Mouse (Mus musculus): ENCODE measurements around the gene Fezf2. TPM values are rescaled to one million over a fixed set of nuclear protein-coding genes. Genes with fewer than 3 reads are reported as not detected.

Fezf2 gene
- polyA plus RNA-seq (2014; fragmentation: Illumina TruSeq; extraction: RNeasy Lipid Tissue Mini Kit (QIAGEN cat#74804); ENCODE audit: low read depth, low replicate concordance), result not detected

DNA sequence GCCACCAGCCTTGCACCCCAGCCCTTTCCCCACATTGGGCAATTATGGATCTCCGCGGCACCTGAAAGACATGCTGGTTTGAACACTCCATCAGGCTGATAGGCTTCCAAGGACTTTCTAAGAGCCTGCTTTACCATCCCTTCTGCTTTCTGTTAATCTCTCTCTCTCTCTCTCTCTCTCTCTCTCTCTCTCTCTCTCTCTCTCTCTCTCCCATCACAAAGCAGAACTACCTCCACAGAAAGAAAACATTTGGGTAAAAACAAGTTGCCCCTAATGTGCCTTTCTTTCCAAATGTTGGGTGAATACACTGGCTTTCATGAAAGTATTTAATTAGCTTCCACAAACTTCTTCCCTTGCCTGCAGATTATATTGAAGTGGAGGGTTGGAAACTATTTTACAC is at the start of gene Fezf2:
Gene Fezf2, minus strand, starts transcription at position 101 of the 400 bp plus-strand sequence.

Other genes starting within 250 kb of the Fezf2 start
- 0.70 TPM for gene Gm49355, start 64.2 kb downstream of the Fezf2 start, polyA plus RNA-seq (2014; fragmentation: Illumina TruSeq; extraction: RNeasy Lipid Tissue Mini Kit (QIAGEN cat#74804); ENCODE audit: low read depth, low replicate concordance)
- gene 3830406C13Rik, start 64.0 kb downstream of the Fezf2 start, polyA plus RNA-seq (2014; fragmentation: Illumina TruSeq; extraction: RNeasy Lipid Tissue Mini Kit (QIAGEN cat#74804); ENCODE audit: low read depth, low replicate concordance), result 284 TPM

All from testis, adult 10 weeks (tissue).